Mouse (Mus musculus): ENCODE results near the gene Prmt8. TPM values are rescaled to one million over a fixed set of nuclear protein-coding genes. Genes with fewer than 3 reads are reported as not detected.

The Prmt8 gene
- polyA plus RNA-seq, 1 experiment from 2014 or later: 18.3 TPM

DNA sequence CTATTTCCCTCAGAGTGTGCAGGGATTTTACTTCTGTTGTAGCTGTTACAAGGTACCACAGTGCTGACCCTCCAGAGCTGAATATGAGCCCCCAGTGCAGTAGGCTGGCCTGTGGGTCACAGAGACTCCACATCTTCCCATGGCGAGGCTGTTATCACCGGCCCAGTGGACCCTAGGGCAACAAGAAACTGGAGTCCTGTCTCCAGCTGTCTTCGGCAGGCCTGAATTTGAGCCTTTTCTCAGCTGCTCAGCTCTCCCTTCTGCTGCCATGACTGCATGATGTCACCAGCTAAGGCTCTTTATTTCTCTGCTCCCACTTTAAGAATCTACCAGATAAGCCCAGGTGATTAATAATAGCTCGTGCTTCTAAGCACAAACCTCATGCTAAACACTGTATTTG is 11.0 kb downstream of the Prmt8 start:
- 79% methylated on average over 4 of the region's 4 CpGs for WGBS
- Histone ChIP-seq H3K36me3 (peaks cover 5% of the 10 kb centered on the region; the same call in 1 of the 2 replicates), H3K27me3 (ENCODE audit: low read depth, poor library complexity, severe bottlenecking) (no peaks in the 10 kb centered on the region), H3K4me1 (peaks cover 53% of the 10 kb centered on the region), H3K9me3 (replicated peaks) (no peaks in the 10 kb centered on the region; the same call in 1 of the 2 replicates), H3K4me3 (no peak overlapping the region), H3K27ac (replicated peaks) (no peak overlapping the region)
- DNase-seq (ENCODE audit: low spot score): no peak

DNA sequence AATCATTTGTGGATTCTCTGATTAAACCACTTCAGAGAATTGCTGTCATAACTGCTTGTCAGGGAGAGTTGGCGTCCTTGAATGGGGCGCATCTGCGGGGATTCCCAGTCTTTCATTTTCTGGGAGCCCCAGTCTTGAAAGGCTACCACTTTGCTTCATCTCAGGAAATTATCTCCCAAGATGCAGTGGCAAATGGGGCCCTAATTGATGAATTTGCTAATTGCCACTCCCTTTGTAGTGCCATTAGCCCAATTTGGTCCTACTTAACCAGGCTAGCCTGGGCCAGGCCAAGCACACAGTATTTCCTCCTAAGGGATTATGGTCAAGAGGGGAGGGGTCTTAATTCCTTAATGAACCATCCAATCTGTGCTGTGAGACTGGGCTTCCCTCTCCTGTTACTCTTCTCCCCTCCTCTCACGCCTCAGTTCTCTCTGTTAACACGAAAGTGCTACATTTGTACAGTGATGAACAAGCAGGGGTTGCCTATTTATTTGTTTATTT is 11.6 kb downstream of the Prmt8 start:
- Histone ChIP-seq H3K27ac (replicated peaks) (no peak overlapping the region), H3K4me1 (peaks cover 58% of the 10 kb centered on the region), H3K27me3 (ENCODE audit: low read depth, poor library complexity, severe bottlenecking) (no peaks in the 10 kb centered on the region), H3K36me3 (peaks cover 5% of the 10 kb centered on the region; the same call in 1 of the 2 replicates), H3K4me3 (no peak overlapping the region), H3K9me3 (replicated peaks) (no peaks in the 10 kb centered on the region; the same call in 1 of the 2 replicates)
- no peak for DNase-seq (ENCODE audit: low spot score)
- 82% methylated on average over 5 of the region's 5 CpGs for WGBS

- H3K36me3 ChIP-seq: peaks cover 5% of the 10 kb centered on the region; the same call in 1 of the 2 replicates
- no peak overlapping the region for H3K4me3 ChIP-seq
- no peaks in the 10 kb centered on the region for H3K27me3 ChIP-seq (ENCODE audit: low read depth, poor library complexity, severe bottlenecking)
- no peak overlapping the region for H3K27ac ChIP-seq (replicated peaks)
- 64% methylated on average over 12 of the region's 12 CpGs for WGBS
- H3K9me3 ChIP-seq (replicated peaks): no peaks in the 10 kb centered on the region; the same call in 1 of the 2 replicates
- DNase-seq (ENCODE audit: low spot score): no peak
- peaks cover 67% of the 10 kb centered on the region for H3K4me1 ChIP-seq
Observed at GRCm38 (mm10) chr6:127756856-127757255, 12.4 kb downstream of the Prmt8 start.

DNA sequence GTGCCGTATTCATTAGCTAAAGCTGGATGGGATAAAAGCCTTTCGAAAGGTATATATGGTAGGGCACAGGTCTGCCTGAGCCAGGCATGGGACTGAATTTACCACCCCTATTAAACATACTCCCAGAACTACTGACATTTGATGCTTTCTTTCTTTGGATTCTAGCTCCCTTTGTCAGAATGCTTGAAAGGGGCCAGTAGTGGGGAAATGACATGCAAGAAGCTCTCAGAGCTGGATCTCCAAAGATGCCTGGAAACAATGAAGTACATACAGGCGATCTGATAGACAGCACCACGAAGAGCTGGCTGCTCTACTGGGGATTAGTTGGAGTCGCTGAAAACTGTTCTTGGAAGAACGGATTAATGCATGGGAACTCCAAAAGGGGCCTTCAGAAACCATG is 16.0 kb downstream of the Prmt8 start:
- 62% methylated on average over 6 of the region's 6 CpGs for WGBS
- H3K36me3 ChIP-seq: no peaks in the 10 kb centered on the region; the same call in 1 of the 2 replicates
- H3K27me3 ChIP-seq (ENCODE audit: low read depth, poor library complexity, severe bottlenecking): no peaks in the 10 kb centered on the region
- H3K9me3 ChIP-seq (replicated peaks): no peaks in the 10 kb centered on the region; the same call in 1 of the 2 replicates
- no peak for DNase-seq (ENCODE audit: low spot score)
- no peak overlapping the region for H3K4me3 ChIP-seq
- H3K4me1 ChIP-seq: peaks cover 56% of the 10 kb centered on the region
- peak overlapping the region; percentile 75 for H3K27ac ChIP-seq (replicated peaks)

DNA sequence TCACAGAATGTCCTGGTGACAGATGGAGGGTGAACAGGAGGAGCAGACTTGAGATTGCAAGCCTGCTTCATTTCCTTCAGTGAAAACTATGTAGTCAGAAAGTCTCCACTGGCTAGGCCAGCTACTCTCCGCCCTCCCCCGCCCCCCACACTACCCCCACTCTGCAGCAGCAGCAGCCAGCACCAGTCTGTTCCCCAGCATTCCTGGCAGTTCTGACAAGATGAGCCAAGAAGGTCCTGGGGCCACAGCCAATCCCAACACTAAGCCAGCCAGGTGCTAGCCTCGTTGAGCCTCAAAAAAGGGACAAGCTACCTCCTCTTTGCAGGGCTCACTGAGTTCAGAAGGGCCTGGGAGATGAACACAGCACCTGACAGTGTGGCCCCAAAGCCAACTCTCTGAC is 16.6 kb downstream of the Prmt8 start:
- no peak overlapping the region for H3K4me3 ChIP-seq
- H3K27me3 ChIP-seq (ENCODE audit: low read depth, poor library complexity, severe bottlenecking): no peaks in the 10 kb centered on the region
- peak overlapping the region; percentile 75 for H3K27ac ChIP-seq (replicated peaks)
- H3K9me3 ChIP-seq (replicated peaks): no peaks in the 10 kb centered on the region; the same call in 1 of the 2 replicates
- peaks cover 52% of the 10 kb centered on the region for H3K4me1 ChIP-seq
- WGBS: 56% methylated on average over 3 of the region's 3 CpGs
- DNase-seq (ENCODE audit: low spot score): no peak
- H3K36me3 ChIP-seq: no peaks in the 10 kb centered on the region; the same call in 1 of the 2 replicates

- no peaks in the 10 kb centered on the region; the same call in 1 of the 2 replicates for H3K36me3 ChIP-seq
- peaks cover 41% of the 10 kb centered on the region for H3K4me1 ChIP-seq
- WGBS: 54% methylated on average over 9 of the region's 9 CpGs
- H3K9me3 ChIP-seq (replicated peaks): no peaks in the 10 kb centered on the region; the same call in 1 of the 2 replicates
- H3K4me3 ChIP-seq: no peak overlapping the region
- peak; percentile 51 for DNase-seq (ENCODE audit: low spot score)
- H3K27ac ChIP-seq (replicated peaks): peak overlapping the region; percentile 75
- no peaks in the 10 kb centered on the region for H3K27me3 ChIP-seq (ENCODE audit: low read depth, poor library complexity, severe bottlenecking)
Observed at GRCm38 (mm10) chr6:127751499-127751898, 17.8 kb downstream of the Prmt8 start.

DNA sequence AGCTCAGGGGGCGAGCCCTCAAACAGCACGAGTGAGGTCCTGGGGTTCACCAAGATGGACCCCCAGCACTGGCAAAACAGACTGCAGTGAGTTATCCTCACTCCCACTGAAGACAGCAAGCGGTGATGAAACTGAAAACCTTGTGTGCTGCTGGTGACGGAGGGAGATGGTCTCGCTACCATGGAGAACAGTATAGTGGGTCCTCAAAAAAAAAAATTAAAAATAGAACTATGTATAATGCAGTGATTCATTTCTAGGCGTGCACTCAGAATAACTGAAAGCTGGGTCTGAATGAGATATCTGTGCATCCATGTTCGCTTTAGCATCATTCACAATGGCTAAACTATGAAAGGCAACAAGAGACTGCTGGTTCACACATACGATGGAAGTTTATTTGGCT is 20.5 kb downstream of the Prmt8 start:
- H3K36me3 ChIP-seq: no peaks in the 10 kb centered on the region; the same call in 1 of the 2 replicates
- H3K9me3 ChIP-seq (replicated peaks): no peaks in the 10 kb centered on the region
- no peaks in the 10 kb centered on the region for H3K27me3 ChIP-seq (ENCODE audit: low read depth, poor library complexity, severe bottlenecking)
- 90% methylated on average over 8 of the region's 8 CpGs for WGBS
- H3K4me1 ChIP-seq: peaks cover 30% of the 10 kb centered on the region
- no peak overlapping the region for H3K27ac ChIP-seq (replicated peaks)
- H3K4me3 ChIP-seq: no peak overlapping the region
- no peak for DNase-seq (ENCODE audit: low spot score)

DNA sequence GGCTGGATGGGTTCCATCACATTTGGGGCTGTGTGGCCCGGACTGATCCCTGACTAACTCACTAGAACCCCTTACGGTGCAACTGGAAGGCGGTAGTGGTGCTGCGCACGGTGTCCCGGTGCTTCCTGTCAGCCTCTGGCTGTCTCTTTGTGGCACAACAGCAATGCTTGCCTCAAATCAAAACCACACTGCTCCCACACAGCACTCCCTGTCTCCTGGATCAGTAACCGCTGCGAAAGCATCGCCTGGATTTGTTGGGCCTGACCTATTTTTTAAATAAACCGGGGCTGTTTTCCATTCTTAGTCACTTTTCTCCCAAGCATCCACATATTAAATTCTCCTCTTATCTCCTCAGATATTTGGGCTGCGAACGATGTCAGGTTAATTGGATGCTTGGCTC is 27.0 kb downstream of the Prmt8 start:
- Histone ChIP-seq H3K4me1 (peaks cover 22% of the 10 kb centered on the region), H3K27ac (replicated peaks) (peak overlapping the region; percentile 30; the same call in 1 of the 2 replicates), H3K36me3 (no peaks in the 10 kb centered on the region), H3K27me3 (ENCODE audit: low read depth, poor library complexity, severe bottlenecking) (no peaks in the 10 kb centered on the region; the same call in 1 of the 2 replicates), H3K9me3 (replicated peaks) (no peaks in the 10 kb centered on the region), H3K4me3 (no peak overlapping the region)
- DNase-seq (ENCODE audit: low spot score): no peak
- 93% methylated on average over 12 of the region's 12 CpGs for WGBS

DNA sequence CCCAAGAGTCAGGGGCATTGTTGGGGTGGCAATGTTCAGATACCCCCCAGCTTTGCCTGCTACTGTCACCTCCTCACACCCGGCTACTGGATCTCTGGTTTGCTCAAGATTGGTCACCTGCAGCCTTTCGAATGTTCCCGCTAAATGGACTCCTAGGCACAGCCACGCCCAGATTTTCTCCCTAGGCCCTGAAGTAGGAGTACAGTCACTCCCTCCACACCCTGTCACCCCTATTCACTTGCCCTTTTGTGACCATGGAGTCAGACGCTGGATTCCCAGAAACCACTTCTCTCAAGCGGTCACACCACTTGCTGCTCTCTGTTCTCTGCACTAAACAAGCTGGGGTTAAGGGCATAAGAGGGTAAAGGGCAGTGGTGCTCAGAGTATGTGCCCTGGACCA is 28.1 kb downstream of the Prmt8 start:
- H3K36me3 ChIP-seq: no peaks in the 10 kb centered on the region
- WGBS: 86% methylated on average over 6 of the region's 6 CpGs
- H3K4me1 ChIP-seq: peaks cover 29% of the 10 kb centered on the region
- H3K4me3 ChIP-seq: no peak overlapping the region
- peak overlapping the region; percentile 30 for H3K27ac ChIP-seq (replicated peaks)
- no peaks in the 10 kb centered on the region; the same call in 1 of the 2 replicates for H3K27me3 ChIP-seq (ENCODE audit: low read depth, poor library complexity, severe bottlenecking)
- no peaks in the 10 kb centered on the region for H3K9me3 ChIP-seq (replicated peaks)
- no peak for DNase-seq (ENCODE audit: low spot score)

- 88% methylated on average over 9 of the region's 9 CpGs for WGBS
- DNase-seq (ENCODE audit: low spot score): no peak
- Histone ChIP-seq H3K4me1 (peaks cover 34% of the 10 kb centered on the region), H3K27ac (replicated peaks) (peak overlapping the region; percentile 30; the same call in 1 of the 2 replicates), H3K36me3 (no peaks in the 10 kb centered on the region), H3K9me3 (replicated peaks) (no peaks in the 10 kb centered on the region), H3K27me3 (ENCODE audit: low read depth, poor library complexity, severe bottlenecking) (no peaks in the 10 kb centered on the region; the same call in 1 of the 2 replicates), H3K4me3 (no peak overlapping the region)
Observed at GRCm38 (mm10) chr6:127740711-127741110, 28.6 kb downstream of the Prmt8 start.

DNA sequence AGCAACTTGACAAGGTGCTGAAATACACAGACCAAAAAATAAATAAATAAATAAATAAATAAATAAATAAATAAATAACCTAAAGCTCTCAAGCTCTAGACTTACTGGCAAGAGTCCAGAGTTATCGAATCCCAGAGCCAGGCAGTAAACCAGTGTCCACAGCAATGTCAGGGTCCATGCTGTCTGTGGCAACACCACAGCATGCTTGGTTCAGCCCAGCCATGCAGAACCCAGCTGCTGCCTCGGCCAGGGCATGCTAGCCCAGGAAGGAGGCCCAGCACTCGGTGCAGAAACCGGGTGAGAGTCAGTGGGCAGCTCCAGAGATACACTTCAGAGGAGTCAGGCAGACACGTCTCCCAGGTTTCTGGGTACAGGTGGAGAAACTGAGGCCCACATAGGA is 29.4 kb downstream of the Prmt8 start:
- WGBS: 79% methylated on average over 5 of the region's 5 CpGs
- no peaks in the 10 kb centered on the region for H3K36me3 ChIP-seq
- H3K27me3 ChIP-seq (ENCODE audit: low read depth, poor library complexity, severe bottlenecking): no peaks in the 10 kb centered on the region; the same call in 1 of the 2 replicates
- peaks cover 41% of the 10 kb centered on the region for H3K4me1 ChIP-seq
- DNase-seq (ENCODE audit: low spot score): no peak
- 0 out of 2 replicates have a peak overlapping the region, but pooled peaks have one; percentile 5 for H3K27ac ChIP-seq (replicated peaks)
- no peaks in the 10 kb centered on the region for H3K9me3 ChIP-seq (replicated peaks)
- H3K4me3 ChIP-seq: no peak overlapping the region

DNA sequence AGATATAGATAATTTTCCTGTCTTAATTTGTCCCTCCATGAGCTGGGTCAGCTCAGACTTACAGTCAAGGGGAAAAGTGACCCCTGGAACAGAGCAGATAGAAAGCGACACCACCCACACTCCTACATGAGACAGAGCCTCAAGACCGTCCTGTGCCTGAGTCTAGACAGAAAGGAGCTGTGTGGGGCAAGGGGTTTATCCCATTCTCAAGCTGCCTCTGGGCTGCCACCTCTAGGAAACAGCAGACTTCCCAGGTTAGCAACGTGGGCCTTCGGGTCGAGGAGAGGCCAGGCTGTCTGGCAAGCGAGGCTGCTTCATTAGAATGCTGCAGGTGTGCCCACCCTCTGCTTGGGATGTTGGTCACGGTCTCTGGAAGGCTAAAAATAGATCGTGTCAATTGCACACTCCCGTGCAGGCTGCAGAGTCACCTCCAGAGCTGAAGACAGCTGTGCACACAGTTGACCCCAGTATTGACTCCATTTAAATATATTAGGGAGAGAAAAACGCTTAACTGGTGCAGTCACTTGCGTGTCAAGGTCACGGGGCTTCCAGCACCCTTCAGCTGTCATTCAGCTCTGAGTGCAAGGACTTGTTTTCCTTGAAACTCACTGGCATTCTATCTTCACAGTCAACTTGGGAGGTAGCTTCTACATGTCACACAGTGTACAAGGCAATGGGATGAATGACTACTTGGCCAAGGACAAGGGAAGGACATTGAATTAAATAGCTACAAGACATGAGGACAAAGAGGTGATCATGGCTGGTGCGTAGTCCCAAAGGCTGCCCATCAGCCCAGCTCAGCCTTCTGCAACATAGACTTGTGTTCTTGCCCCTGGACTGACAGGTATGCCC is 33.9 kb downstream of the Prmt8 start:
- peaks cover 23% of the 10 kb centered on the region for H3K36me3 ChIP-seq
- peaks cover 29% of the 10 kb centered on the region for H3K4me1 ChIP-seq
- 72% methylated on average over 13 of the region's 13 CpGs for WGBS
- DNase-seq (ENCODE audit: low spot score): no peak
- H3K27ac ChIP-seq (replicated peaks): peak overlapping the region; percentile 60; the same call in 1 of the 2 replicates
- no peaks in the 10 kb centered on the region for H3K27me3 ChIP-seq (ENCODE audit: low read depth, poor library complexity, severe bottlenecking)
- no peak overlapping the region for H3K4me3 ChIP-seq
- no peaks in the 10 kb centered on the region for H3K9me3 ChIP-seq (replicated peaks)

- peaks cover 38% of the 10 kb centered on the region for H3K36me3 ChIP-seq
- peak; percentile 23 for DNase-seq (ENCODE audit: low spot score)
- no peaks in the 10 kb centered on the region for H3K9me3 ChIP-seq (replicated peaks)
- peaks cover 41% of the 10 kb centered on the region for H3K4me1 ChIP-seq
- no peaks in the 10 kb centered on the region for H3K27me3 ChIP-seq (ENCODE audit: low read depth, poor library complexity, severe bottlenecking)
- peak overlapping the region; percentile 74 for H3K27ac ChIP-seq (replicated peaks)
- 34% methylated on average over 8 of the region's 8 CpGs for WGBS
- no peak overlapping the region for H3K4me3 ChIP-seq
Observed at GRCm38 (mm10) chr6:127723126-127723525, 46.1 kb downstream of the Prmt8 start.
